Mouse (Mus musculus) lung, embryonic 15.5 days (tissue): ENCODE measurements around the gene E2f1. TPM values are rescaled to one million over a fixed set of nuclear protein-coding genes. Genes with fewer than 3 reads are reported as not detected.

Source experiments
- ATAC-seq: fragments of 200-750 bp; cut with Nextera tagmentation; 2 replicates; pipeline ENCODE4 v1.8.0; 2017; ENCODE audit warnings: moderate number of reproducible peaks, borderline replicate concordance; ENCODE audit not compliant: low FRiP score, low TSS enrichment; ENCODE audit errors: extremely low read depth
- H3K27ac ChIP-seq: fragments of 300-500 bp; sonication (generic); 2 replicates; pipeline ENCODE4 v1.5.1; 2015; ENCODE audit warnings: moderate library complexity, mild to moderate bottlenecking, inconsistent platforms
- H3K27me3 ChIP-seq: fragments of 300-500 bp; sonication (generic); 2 replicates; pipeline ENCODE4 v1.6.1; 2015; ENCODE audit warnings: inconsistent platforms
- H3K36me3 ChIP-seq: fragments of 300-500 bp; sonication (generic); 2 replicates; pipeline ENCODE4 v1.6.1; 2015; ENCODE audit warnings: inconsistent platforms
- H3K4me1 ChIP-seq: fragments of 300-500 bp; sonication (generic); 2 replicates; pipeline ENCODE4 v1.6.1; 2015; ENCODE audit warnings: inconsistent platforms
- H3K4me2 ChIP-seq: fragments of 300-500 bp; sonication (generic); 2 replicates; pipeline ENCODE4 v1.6.1; 2015; ENCODE audit warnings: inconsistent platforms, mild to moderate bottlenecking, moderate library complexity
- H3K4me3 ChIP-seq: fragments of 300-500 bp; sonication (generic); 2 replicates; pipeline ENCODE4 v1.5.1; 2015; ENCODE audit warnings: mild to moderate bottlenecking, inconsistent platforms
- H3K9ac ChIP-seq: fragments of 300-500 bp; sonication (generic); 2 replicates; pipeline ENCODE4 v1.6.1; 2015; ENCODE audit warnings: inconsistent platforms
- H3K9me3 ChIP-seq: fragments of 300-500 bp; sonication (generic); 2 replicates; pipeline ENCODE4 v1.6.1; 2016; ENCODE audit warnings: inconsistent platforms
- whole genome bisulfite sequencing: fragments of 180-500 bp; shearing (Covaris S2); methylation state at CpG from one replicate; pipeline ENCODE4 v1.1.7; 2015; 5-methylcytosine and 5-hydroxymethylcytosine counted together
- polyA plus RNA-seq: library from polyadenylated mRNA; unstranded; fragments of >200 nt; fragmentation: Nextera tagmentation; extraction: Ambion mirVana; gene quantifications from 2 replicates; pipeline ENCODE4 v1.2.1, GENCODE M21; 2015

The E2f1 gene
- polyA plus RNA-seq, 1 experiment from 2014 or later: 31.2 TPM

DNA sequence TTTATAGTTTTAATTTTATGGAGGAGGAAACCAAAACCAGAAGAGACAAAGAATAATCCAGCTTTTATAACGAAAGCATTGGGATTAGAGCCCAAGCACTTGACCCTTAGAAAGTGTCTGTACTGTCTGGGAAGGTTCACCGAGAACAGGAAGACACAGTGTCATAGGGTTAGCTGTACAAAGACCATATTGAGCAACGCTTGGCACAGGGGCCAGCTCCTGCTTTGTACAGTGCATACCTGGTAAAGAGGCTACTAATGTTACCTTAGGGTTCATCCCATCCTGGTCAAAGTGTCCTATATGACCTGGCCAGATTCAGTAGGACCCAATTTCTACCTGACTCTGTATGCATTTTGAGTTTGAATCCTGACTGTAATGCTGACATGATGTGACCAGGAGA lies 31.6 kb upstream of the E2f1 start:
- Histone ChIP-seq H3K9ac (no peak overlapping the region), H3K27ac (no peak overlapping the region), H3K4me3 (no peak overlapping the region), H3K4me2 (no peak overlapping the region), H3K9me3 (no peaks in the 10 kb centered on the region), H3K27me3 (no peaks in the 10 kb centered on the region), H3K4me1 (peaks cover 17% of the 10 kb centered on the region), H3K36me3 (no peaks in the 10 kb centered on the region)
- 68% methylated on average over 3 of the region's 3 CpGs for WGBS
- ATAC-seq: no peak

GRCm38 (mm10) chr2:154600586-154600985 lies 30.9 kb upstream of the E2f1 start:
- 0 out of 2 replicates have a peak, but pooled peaks cover 3% of the 10 kb centered on the region for H3K36me3 ChIP-seq
- H3K9me3 ChIP-seq: no peaks in the 10 kb centered on the region
- H3K4me1 ChIP-seq: peaks cover 17% of the 10 kb centered on the region
- H3K9ac ChIP-seq: no peak overlapping the region
- no peak overlapping the region for H3K4me3 ChIP-seq
- no peak overlapping the region for H3K27ac ChIP-seq
- no peaks in the 10 kb centered on the region for H3K27me3 ChIP-seq
- H3K4me2 ChIP-seq: no peak overlapping the region
- WGBS: 62% methylated on average over 6 of the region's 6 CpGs
- no peak for ATAC-seq

- ATAC-seq: no peak
- H3K36me3 ChIP-seq: peaks cover 11% of the 10 kb centered on the region
- H3K9me3 ChIP-seq: no peaks in the 10 kb centered on the region
- no peaks in the 10 kb centered on the region for H3K27me3 ChIP-seq
- no peak overlapping the region for H3K9ac ChIP-seq
- H3K27ac ChIP-seq: no peak overlapping the region
- no peak overlapping the region for H3K4me3 ChIP-seq
- 71% methylated on average over 3 of the region's 3 CpGs for WGBS
- no peak overlapping the region for H3K4me2 ChIP-seq
- H3K4me1 ChIP-seq: peaks cover 2% of the 10 kb centered on the region; the same call in 1 of the 2 replicates
These were observed 27.7 kb upstream of the E2f1 start for GRCm38 (mm10) chr2:154597399-154597798.

DNA sequence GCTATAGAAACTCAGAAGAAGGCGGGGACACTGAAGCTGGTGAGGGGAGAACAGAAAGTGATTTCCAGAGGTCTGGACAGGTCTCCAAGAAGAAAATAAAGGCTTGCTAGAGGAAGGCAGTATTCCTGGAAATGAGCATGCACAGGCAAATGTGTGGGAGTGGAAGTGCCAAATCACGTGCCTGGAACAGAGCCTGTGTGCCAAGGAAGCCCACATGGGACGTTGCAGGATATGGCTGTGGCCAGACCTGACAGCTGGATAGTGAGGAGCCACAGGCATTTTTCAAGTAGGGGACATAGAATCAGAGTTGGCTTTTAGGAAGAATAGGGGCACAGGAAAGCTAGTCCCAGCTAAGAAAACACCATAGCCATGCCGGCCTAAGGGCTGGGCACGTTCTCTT lies 26.1 kb upstream of the E2f1 start:
- Histone ChIP-seq H3K4me1 (no peaks in the 10 kb centered on the region), H3K4me3 (no peak overlapping the region), H3K9me3 (no peaks in the 10 kb centered on the region), H3K36me3 (peaks cover 11% of the 10 kb centered on the region), H3K4me2 (no peak overlapping the region), H3K27ac (no peak overlapping the region), H3K9ac (no peak overlapping the region), H3K27me3 (no peaks in the 10 kb centered on the region)
- WGBS: 73% methylated on average over 5 of the region's 5 CpGs
- no peak for ATAC-seq

GRCm38 (mm10) chr2:154593025-154593424 lies 23.3 kb upstream of the E2f1 start:
- Histone ChIP-seq H3K4me3 (no peak overlapping the region), H3K4me1 (no peaks in the 10 kb centered on the region), H3K9ac (no peak overlapping the region), H3K27ac (no peak overlapping the region), H3K36me3 (peaks cover 11% of the 10 kb centered on the region), H3K4me2 (no peak overlapping the region), H3K27me3 (no peaks in the 10 kb centered on the region), H3K9me3 (no peaks in the 10 kb centered on the region)
- no peak for ATAC-seq
- WGBS: 65% methylated on average over 3 of the region's 3 CpGs

DNA sequence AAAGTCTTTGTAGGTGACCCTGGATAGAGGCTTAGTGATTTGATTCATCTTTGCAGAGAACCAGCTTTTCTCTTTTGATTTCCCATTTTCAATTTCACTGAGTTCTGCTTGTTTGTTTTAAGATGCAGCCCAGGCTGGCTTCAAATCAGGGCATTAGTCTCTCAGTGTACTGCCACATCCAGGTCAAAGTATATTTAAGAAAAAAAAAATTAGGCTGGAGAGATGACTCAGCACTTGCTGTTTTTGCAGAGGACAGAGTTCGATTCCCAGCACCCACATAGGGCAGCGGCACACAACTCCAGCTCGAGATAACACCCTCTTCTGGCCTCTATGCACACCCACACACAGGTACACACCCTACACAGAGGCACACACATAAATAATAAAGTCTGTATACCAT lies 21.5 kb upstream of the E2f1 start:
- no peak overlapping the region for H3K4me3 ChIP-seq
- no peak overlapping the region for H3K4me2 ChIP-seq
- H3K27me3 ChIP-seq: no peaks in the 10 kb centered on the region
- peaks cover 22% of the 10 kb centered on the region for H3K36me3 ChIP-seq
- H3K9ac ChIP-seq: no peak overlapping the region
- no peaks in the 10 kb centered on the region for H3K4me1 ChIP-seq
- H3K27ac ChIP-seq: no peak overlapping the region
- WGBS: 77% methylated on average over 3 of the region's 3 CpGs
- ATAC-seq: no peak
- H3K9me3 ChIP-seq: no peaks in the 10 kb centered on the region

- peaks cover 12% of the 10 kb centered on the region; the same call in 1 of the 2 replicates for H3K36me3 ChIP-seq
- H3K27me3 ChIP-seq: no peaks in the 10 kb centered on the region
- H3K9me3 ChIP-seq: no peaks in the 10 kb centered on the region
- no peak overlapping the region for H3K4me3 ChIP-seq
- H3K27ac ChIP-seq: 0 out of 2 replicates have a peak overlapping the region, but pooled peaks have one; percentile 0
- no peak overlapping the region for H3K4me2 ChIP-seq
- no peak overlapping the region for H3K9ac ChIP-seq
- H3K4me1 ChIP-seq: 0 out of 2 replicates have a peak, but pooled peaks cover 8% of the 10 kb centered on the region
- ATAC-seq: no peak
- 79% methylated on average over 4 of the region's 4 CpGs for WGBS
These were observed 19.4 kb upstream of the E2f1 start for GRCm38 (mm10) chr2:154589051-154589450.

- ATAC-seq: no peak
- Histone ChIP-seq H3K9ac (no peak overlapping the region), H3K4me1 (peaks cover 11% of the 10 kb centered on the region; the same call in 1 of the 2 replicates), H3K27me3 (no peaks in the 10 kb centered on the region), H3K27ac (no peak overlapping the region), H3K4me3 (no peak overlapping the region), H3K4me2 (no peak overlapping the region), H3K9me3 (no peaks in the 10 kb centered on the region), H3K36me3 (peaks cover 11% of the 10 kb centered on the region; the same call in 1 of the 2 replicates)
- 79% methylated on average over 5 of the region's 5 CpGs for WGBS
These were observed 16.7 kb upstream of the E2f1 start for GRCm38 (mm10) chr2:154586405-154586804.

- Histone ChIP-seq H3K4me3 (no peak overlapping the region), H3K4me1 (peaks cover 11% of the 10 kb centered on the region; the same call in 1 of the 2 replicates), H3K27ac (no peak overlapping the region), H3K4me2 (no peak overlapping the region), H3K9ac (no peak overlapping the region), H3K36me3 (peaks cover 11% of the 10 kb centered on the region; the same call in 1 of the 2 replicates), H3K27me3 (no peaks in the 10 kb centered on the region), H3K9me3 (no peaks in the 10 kb centered on the region)
- WGBS: 60% methylated on average over 17 of the region's 17 CpGs
- no peak for ATAC-seq
These were observed 15.4 kb upstream of the E2f1 start for GRCm38 (mm10) chr2:154584931-154585601.

- ATAC-seq: peak; percentile 37; the same call in 1 of the 2 replicates
These were observed 14.5 kb upstream of the E2f1 start for GRCm38 (mm10) chr2:154583906-154584872.

GRCm38 (mm10) chr2:154581421-154581820 lies 11.7 kb upstream of the E2f1 start:
- no peaks in the 10 kb centered on the region for H3K27me3 ChIP-seq
- no peak for ATAC-seq
- no peak overlapping the region for H3K4me2 ChIP-seq
- peaks cover 2% of the 10 kb centered on the region; the same call in 1 of the 2 replicates for H3K36me3 ChIP-seq
- no peak overlapping the region for H3K4me3 ChIP-seq
- H3K9me3 ChIP-seq: no peaks in the 10 kb centered on the region
- 83% methylated on average over 1 of the region's 1 CpGs for whole genome bisulfite sequencing
- peaks cover 11% of the 10 kb centered on the region; the same call in 1 of the 2 replicates for H3K4me1 ChIP-seq
- H3K9ac ChIP-seq: no peak overlapping the region
- H3K27ac ChIP-seq: no peak overlapping the region

More at GRCm38 (mm10) chr2:154583906-154584872, 14.5 kb upstream of the E2f1 start:
- Histone ChIP-seq H3K4me1 (peaks cover 11% of the 10 kb centered on the region; the same call in 1 of the 2 replicates), H3K9me3 (no peaks in the 10 kb centered on the region), H3K27ac (0 out of 2 replicates have a peak overlapping the region, but pooled peaks have one; percentile 29), H3K36me3 (peaks cover 11% of the 10 kb centered on the region; the same call in 1 of the 2 replicates), H3K27me3 (no peaks in the 10 kb centered on the region), H3K4me2 (no peak overlapping the region), H3K9ac (no peak overlapping the region), H3K4me3 (no peak overlapping the region)
- WGBS: 44% methylated on average over 15 of the region's 15 CpGs
